Mouse (Mus musculus) thymus, postnatal 0 days (tissue): ENCODE results near the gene Map2k7. TPM values are rescaled to one million over a fixed set of nuclear protein-coding genes. Genes with fewer than 3 reads are reported as not detected.

Source experiments
- DNase-seq: peaks from one replicate; pipeline ENCODE4 v3.0.0-alpha.2; 2015; ENCODE audit warnings: low spot score
- polyA plus RNA-seq: library from polyadenylated mRNA; unstranded; fragments of >200 nt; fragmentation: Nextera tagmentation; extraction: Ambion mirVana; gene quantifications from 2 replicates; pipeline ENCODE4 v1.2.1, GENCODE M21; 2015

The Map2k7 gene
- polyA plus RNA-seq, 1 experiment from 2014 or later: 35.4 TPM

DNA sequence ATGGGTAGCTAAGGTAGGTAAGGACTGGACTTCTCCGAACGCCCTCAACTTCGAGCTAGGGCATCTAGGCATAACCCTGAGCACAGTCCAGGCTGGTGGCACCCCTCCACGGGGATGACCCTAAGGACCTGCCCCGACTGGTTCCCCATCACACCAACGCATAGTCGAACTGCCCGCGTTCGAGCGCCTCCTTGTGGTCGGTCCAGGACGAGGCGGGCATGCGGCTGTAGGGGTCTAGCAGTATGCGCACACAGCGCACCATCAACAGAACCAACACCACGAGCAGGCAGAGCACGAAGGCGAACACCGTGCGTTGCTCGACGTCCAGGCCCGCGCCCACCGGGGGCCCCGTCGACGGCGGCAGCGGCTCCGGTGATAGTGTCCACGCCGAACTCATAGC lies 19.7 kb downstream of the Map2k7 start:
- DNase-seq: peak; percentile 80

DNA sequence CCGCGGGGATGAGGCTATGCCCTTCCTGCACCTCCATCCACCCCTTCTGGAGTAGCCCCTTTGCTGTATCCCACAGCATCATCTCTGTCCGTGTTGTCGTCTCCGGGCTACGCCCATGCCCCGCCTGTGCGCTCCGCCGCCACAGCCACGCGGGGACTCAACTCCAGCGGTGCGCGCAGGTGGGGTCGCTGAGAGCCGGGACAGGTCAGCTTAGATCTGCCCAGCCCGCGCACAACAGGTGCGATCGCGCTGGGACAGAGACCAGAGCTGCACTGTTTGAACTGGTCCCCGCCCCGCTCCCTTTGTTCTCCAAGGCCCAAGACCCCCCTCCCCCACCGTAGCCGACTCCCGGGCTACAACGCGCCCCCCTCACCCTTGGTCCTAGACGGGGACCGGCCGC lies 20.1 kb downstream of the Map2k7 start:
- no peak for DNase-seq

DNA sequence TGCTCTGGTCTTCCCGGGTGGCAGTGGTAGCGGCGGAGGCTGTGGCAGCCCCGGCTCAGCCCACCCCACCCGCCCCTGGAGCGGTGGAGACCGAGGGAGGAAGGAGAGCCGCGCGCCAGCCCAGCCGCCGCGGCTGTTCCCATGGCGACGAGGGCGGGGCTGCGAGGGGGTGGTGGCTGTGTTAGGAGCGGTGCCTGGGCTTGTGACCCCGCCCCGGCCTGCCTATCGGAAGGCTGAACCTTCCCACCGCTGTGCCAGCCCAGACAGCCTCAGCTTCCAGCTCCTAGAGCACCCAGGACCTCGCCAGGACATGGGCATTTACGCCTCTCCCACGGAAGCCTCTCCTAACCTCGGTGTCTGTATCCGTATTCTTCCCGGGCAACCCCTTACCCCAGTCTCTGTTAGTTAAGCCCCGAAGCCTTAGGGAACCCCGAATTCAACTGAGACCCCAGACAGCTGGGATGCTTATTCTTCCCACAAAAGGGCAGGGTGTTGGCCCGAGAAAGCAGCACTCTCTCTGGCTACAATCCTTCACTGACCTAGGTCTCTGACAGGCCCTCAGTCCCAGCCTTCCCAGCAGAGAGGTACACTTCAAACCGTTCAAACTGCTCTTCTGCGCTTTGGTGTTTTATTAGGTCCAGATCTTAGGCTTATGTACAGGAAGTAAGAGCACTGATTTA lies 20.7 kb downstream of the Map2k7 start, which contains the start of gene Ctxn1:
Ctxn1 (minus strand) TSS at position 150 of the 680 bp plus-strand sequence.
- peak; percentile 92 for DNase-seq

DNA sequence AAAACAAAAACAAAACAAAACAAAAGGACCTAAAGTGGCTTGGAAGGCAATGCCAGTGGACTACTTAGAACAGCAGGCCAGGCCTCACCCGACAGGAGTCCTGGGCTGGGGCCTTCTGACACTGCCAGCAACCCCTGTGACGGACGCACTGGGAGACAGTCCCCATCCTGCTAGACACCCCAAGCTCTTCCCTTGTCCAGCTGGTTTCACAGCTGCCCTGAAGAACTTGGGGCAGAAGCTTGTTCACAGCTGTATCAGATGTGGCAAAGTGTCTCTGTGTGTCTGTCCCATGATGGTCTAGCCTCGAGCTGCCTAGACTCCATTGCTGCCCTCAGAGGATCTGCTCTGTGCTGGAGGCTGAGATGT lies 21.2 kb downstream of the Map2k7 start:
- DNase-seq: no peak

DNA sequence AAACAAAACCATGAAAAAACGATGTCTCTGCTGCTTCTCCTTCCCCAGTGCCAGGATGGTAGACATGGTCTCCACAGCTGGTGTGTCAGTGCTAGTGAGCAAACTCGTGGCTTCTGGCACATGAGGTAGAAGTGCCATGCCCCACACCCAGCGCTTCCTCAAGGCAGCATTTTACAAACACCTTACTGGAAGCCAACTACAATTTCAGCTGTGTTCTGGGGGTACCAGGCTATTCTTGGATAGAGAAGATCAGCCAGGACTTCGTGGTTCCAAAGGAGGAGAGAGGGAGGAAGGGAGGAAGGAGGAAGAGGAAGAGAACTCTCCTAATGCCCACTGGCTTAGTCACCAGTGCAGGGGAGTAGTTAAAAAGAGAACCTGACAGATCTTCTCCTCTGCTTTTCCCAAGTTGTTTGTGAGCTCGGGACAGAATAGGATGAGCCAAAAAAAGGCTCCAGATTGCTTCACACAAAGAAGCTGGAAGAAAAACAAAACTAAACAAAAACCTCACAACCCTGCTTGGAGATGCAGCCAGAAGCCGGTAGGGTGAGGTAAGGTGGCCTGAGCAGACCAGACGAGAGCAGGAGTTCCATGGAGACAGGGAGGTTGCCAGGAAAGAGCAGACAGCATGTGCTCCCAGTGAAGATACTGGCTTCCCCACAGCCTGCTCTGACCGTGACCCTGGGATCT lies 24.7 kb downstream of the Map2k7 start:
- no peak for DNase-seq

DNA sequence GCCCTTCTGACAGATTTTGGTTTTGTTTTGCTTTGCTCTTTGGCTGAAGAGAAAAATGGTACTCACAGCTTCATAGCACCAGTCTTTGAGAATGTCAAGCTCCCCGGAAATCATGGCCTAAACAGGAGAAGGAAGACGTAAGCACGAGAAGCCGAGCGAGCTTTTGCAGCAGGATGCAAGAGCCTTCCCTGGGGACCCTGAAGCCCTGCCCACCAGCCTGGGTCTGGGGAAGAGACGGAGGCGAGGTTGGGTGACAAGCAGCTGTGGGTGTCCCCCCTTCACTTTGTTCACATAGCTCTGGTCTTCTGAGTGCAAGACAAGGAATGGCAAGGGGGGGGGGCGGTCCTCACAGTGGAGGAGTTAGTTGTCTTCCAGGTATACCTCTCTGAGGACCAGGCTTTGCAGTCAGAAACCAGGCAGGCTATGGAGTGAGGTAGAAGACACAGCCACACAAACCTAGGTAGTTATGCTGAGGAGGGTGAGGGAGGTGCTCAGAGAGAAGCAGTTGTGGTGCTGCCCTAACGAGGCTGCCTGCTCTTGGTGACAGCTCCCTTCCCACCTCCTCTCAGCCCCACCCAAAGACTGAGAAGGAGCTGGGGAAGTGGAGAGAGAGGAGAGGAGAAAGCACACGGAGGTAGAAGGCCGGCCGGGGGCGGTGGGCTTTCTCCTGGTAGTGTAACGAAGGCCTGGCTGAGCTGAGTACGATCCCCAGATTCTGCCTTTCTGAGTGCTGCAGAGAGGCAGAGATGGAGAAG lies 26.8 kb downstream of the Map2k7 start:
- no peak for DNase-seq

DNA sequence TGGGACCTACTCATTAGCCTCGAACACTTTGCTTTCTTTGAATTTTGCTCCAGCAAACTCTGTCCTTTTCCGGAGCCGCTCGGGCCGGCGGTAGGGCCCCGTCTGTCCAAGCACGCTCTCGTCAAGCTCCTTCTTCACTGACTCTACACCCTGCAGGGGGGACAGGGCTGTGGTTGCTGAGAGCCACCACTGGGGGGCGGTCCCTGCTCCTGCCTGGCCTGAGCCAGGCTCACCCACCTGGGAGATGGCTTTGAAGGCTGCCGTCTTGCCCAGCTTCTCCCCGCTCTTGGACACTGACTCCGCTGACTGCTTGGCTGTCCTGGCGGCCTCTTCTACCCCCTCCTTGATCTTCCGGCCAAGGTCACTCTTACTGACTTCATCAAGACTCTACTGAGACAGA lies 29.1 kb downstream of the Map2k7 start:
- peak; percentile 13 for DNase-seq

DNA sequence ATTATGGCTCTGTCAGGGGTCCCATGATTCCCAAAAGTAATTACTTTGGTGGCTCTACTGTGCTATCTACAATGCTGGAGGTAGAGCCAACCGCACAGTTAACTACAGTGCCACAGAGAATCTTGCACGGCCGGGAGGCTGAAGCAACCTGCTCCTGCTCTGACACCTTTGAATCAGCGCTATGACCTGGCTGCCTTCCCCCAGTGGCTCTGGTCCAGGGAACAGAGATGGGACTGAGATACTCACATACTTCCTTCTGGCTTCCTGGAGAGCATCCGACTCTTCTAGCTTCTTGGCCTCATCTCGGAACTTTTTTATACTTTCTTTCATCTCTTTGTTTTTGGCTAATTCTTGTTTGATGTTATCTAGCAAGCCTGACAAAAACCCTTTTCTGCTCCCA lies 31.1 kb downstream of the Map2k7 start:
- no peak for DNase-seq

DNA sequence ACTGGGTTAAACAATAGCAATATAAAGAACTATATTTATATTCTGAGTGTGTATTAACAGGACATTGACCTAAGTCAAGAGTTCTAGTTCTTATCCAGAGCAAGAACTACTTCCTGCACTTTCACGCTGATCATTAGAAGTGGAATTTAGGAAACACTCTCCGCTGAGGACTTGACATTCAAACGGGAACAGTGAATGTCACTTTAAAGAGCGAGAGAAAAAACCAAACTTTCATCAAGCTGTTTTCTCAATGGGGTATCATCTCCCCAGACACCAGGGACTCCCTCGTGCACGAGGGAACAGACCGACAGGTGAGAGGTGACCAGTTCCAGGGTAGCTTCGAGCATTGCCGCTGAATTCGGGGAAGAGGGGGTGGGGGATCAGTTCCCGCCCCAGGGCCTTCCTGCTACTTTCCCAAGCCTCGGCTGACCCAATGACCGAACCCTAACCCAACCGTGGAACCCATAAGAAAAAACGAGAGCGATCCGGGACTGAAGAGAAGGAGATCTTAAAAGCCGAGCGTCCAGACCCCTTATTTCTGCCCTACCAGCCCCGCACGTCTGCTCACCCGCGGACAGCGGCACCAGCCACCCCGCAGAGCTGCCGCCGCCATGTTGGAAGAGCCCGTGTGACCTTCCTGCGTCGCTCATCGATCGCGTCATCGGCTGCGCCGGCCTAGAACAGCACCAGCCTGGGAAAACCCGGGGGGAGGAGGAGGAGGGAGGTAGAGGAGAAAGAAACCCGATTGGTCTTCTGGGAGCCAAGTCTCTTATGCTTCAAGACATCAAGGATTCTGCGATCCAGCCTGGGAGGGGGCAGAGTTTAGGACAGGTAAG lies 37.0 kb downstream of the Map2k7 start, which contains the start of gene Timm44:
Timm44 (minus strand) TSS at position 639 of the 836 bp plus-strand sequence.
- peak; percentile 93 for DNase-seq

DNA sequence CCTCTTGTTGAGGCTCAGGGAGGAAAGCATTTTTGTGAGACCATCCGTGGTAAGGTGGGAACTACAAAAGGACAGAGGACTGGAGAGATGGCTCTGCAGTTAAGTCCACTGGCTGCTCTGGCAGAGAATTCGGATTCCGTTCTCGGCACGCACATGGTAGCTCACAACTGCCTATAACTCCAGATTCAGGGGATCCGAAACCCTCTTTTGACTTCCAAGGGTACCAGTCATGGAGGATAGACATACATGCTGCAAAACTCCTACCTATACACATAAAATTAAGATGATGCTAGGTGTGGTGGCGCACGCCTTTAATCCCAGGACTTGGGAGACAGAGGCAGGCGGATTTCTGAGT lies 37.5 kb downstream of the Map2k7 start:
- DNase-seq: no peak

DNA sequence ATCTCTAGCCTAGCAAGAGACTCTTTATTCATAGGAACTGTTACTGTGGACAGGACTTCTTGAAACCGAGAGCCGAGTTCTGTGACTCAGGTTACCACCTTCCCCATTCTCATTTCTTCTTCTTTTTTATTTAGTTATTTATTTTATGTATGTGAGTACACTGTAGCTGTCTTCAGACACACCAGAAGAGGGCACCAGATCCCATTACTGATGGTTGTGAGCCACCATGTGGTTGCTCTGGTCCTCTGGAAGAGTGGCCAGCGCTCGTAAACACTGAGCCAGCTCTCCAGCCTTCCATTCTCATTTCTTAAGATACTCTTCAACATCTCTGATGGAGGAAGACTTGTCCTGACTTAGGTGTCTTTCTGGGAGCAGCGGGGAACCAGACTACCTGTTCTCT lies 54.2 kb downstream of the Map2k7 start:
- no peak for DNase-seq

Other genes starting within 250 kb of the Map2k7 start
- gene Cd209f, start 132.9 kb upstream of the Map2k7 start, polyA plus RNA-seq: 0.45 and 0.83 TPM in 2 replicates
- 0.12 TPM in 1 of 2 replicates, not detected in the other for gene Cd209g, start 104.6 kb upstream of the Map2k7 start, polyA plus RNA-seq
- gene Evi5l, start 72.2 kb upstream of the Map2k7 start, polyA plus RNA-seq: 18.1 and 22.5 TPM in 2 replicates
- 0.42 and 0.46 TPM in 2 replicates for gene Prr36, start 21.3 kb upstream of the Map2k7 start, polyA plus RNA-seq
- 0.85 and 0.91 TPM in 2 replicates for gene Lrrc8e, start 11.9 kb upstream of the Map2k7 start, polyA plus RNA-seq
- 0.21 and 0.26 TPM in 2 replicates for gene Gm49320, start 125 bp downstream of the Map2k7 start, polyA plus RNA-seq
- 2.3 and 4.0 TPM in 2 replicates for gene Tgfbr3l, start 9.5 kb downstream of the Map2k7 start, polyA plus RNA-seq
- 34.5 and 36.4 TPM in 2 replicates for gene Snapc2, start 14.3 kb downstream of the Map2k7 start, polyA plus RNA-seq
- 8.5 and 8.7 TPM in 2 replicates for gene Ctxn1, start 20.5 kb downstream of the Map2k7 start, polyA plus RNA-seq
- gene Timm44, start 37.2 kb downstream of the Map2k7 start, polyA plus RNA-seq: 49.3 and 50.6 TPM in 2 replicates
- 811 and 840 TPM in 2 replicates for gene Ccl25, start 86.5 kb downstream of the Map2k7 start, polyA plus RNA-seq
- gene Elavl1, start 86.7 kb downstream of the Map2k7 start, polyA plus RNA-seq: 209 and 236 TPM in 2 replicates